Mouse (Mus musculus) granulocyte monocyte progenitor cell, adult 5-6 weeks (primary cell): ENCODE measurements around the gene Reg4. TPM values are rescaled to one million over a fixed set of nuclear protein-coding genes. Genes with fewer than 3 reads are reported as not detected.
A peak's percentile ranks its signal among the peaks of the same experiment; 100 is the strongest.

Experiments used
- ATAC-seq: replicated peaks from 2 replicates; pipeline ENCODE4 v1.8.0; 2016; ENCODE audit warnings: mild to moderate bottlenecking, moderate TSS enrichment, inconsistent platforms; ENCODE audit not compliant: poor library complexity, severe bottlenecking
- total RNA-seq, 2 experiments: library from RNA; stranded (forward) in 1 of 2; stranded (reverse) in 1 of 2; fragments of 200-712, 200-1000 nt in 1 of 2; fragments of >200 nt in 1 of 2; fragmentation: Nextera tagmentation in 1 of 2; gene quantifications; 2 replicates each; pipeline ENCODE4 v1.2.3; 2014 to 2017

Gene Reg4
- total RNA-seq, 2 experiments from 2014 or later, result not detected

- no peak for ATAC-seq
Measured at GRCm38 (mm10) chr3:98233504-98233903, 11.5 kb downstream of the Reg4 start.

GRCm38 (mm10) chr3:98236266-98236665 lies 14.3 kb downstream of the Reg4 start:
- no peak for ATAC-seq

GRCm38 (mm10) chr3:98237240-98237639 lies 15.3 kb downstream of the Reg4 start:
- no peak for ATAC-seq

- no peak for ATAC-seq
Measured at GRCm38 (mm10) chr3:98238150-98238549, 16.2 kb downstream of the Reg4 start.

GRCm38 (mm10) chr3:98242051-98242450 lies 20.1 kb downstream of the Reg4 start:
- no peak for ATAC-seq

- no peak for ATAC-seq
Measured at GRCm38 (mm10) chr3:98242458-98243037, 20.6 kb downstream of the Reg4 start.

GRCm38 (mm10) chr3:98245892-98246291 lies 23.9 kb downstream of the Reg4 start:
- no peak for ATAC-seq

- no peak for ATAC-seq
Measured at GRCm38 (mm10) chr3:98246985-98247751, 25.2 kb downstream of the Reg4 start.

- ATAC-seq, result no peak
Measured at GRCm38 (mm10) chr3:98249378-98249777, 27.4 kb downstream of the Reg4 start.

GRCm38 (mm10) chr3:98249833-98250448 lies 28.0 kb downstream of the Reg4 start:
- peak; percentile 37 for ATAC-seq

- peak; percentile 50; the same call in 1 of the 2 replicates for ATAC-seq
Measured at GRCm38 (mm10) chr3:98254059-98254458, 32.1 kb downstream of the Reg4 start.

GRCm38 (mm10) chr3:98254656-98255583 lies 33.0 kb downstream of the Reg4 start:
- no peak for ATAC-seq

GRCm38 (mm10) chr3:98258723-98259122 lies 36.8 kb downstream of the Reg4 start:
- peak; percentile 61; the same call in 1 of the 2 replicates for ATAC-seq

- ATAC-seq, result no peak
Measured at GRCm38 (mm10) chr3:98259271-98259751, 37.4 kb downstream of the Reg4 start.

GRCm38 (mm10) chr3:98260534-98260933 lies 38.6 kb downstream of the Reg4 start:
- no peak for ATAC-seq

- no peak for ATAC-seq
Measured at GRCm38 (mm10) chr3:98261415-98261814, 39.5 kb downstream of the Reg4 start.

GRCm38 (mm10) chr3:98262133-98262532 lies 40.2 kb downstream of the Reg4 start:
- ATAC-seq, result no peak

GRCm38 (mm10) chr3:98267249-98267651 lies 45.3 kb downstream of the Reg4 start:
- no peak for ATAC-seq

- peak; percentile 30 for ATAC-seq
Measured at GRCm38 (mm10) chr3:98273623-98274398, 51.9 kb downstream of the Reg4 start.
